Mouse (Mus musculus): ENCODE data around the gene Fcgr4. TPM values are rescaled to one million over a fixed set of nuclear protein-coding genes. Genes with fewer than 3 reads are reported as not detected.
A peak's percentile ranks its signal among the peaks of the same experiment; 100 is the strongest.

Fcgr4 gene
- polyA plus RNA-seq, 1 experiment from 2014 or later, result 4.0 TPM

GRCm38 (mm10) chr1:171017468-171018158 is 1.1 kb upstream of the Fcgr4 start:
- no peak overlapping the region for H3K4me2 ChIP-seq (replicated peaks; ENCODE audit: low read depth, low read length)
- ATAC-seq (no peak), DNase-seq (ENCODE audit: low spot score) (peak; percentile 50)
- H3K27me3 ChIP-seq (replicated peaks; ENCODE audit: insufficient read depth, low read length), result no peaks in the 10 kb centered on the region
- TF ChIP-seq CTCF (IDR thresholded peaks at IDR 0.05) (no peak), EP300 (IDR thresholded peaks at IDR 0.05) (no peak)
- WGBS, result 44% methylated on average over 6 of the region's 6 CpGs
- no peaks in the 10 kb centered on the region for H3K9me3 ChIP-seq (ENCODE audit: low read length)
- no peak overlapping the region for H3K9ac ChIP-seq (replicated peaks; ENCODE audit: low read depth)
- H3K4me3 ChIP-seq (ENCODE audit: low read depth, low read length), result no peak overlapping the region
- no peak overlapping the region for H3K27ac ChIP-seq (ENCODE audit: low read length)
- H3K4me1 ChIP-seq (ENCODE audit: insufficient read depth, low read depth, low read length), result no peaks in the 10 kb centered on the region
- no peaks in the 10 kb centered on the region for H3K36me3 ChIP-seq (ENCODE audit: insufficient read depth, low read length)

- 50% methylated on average over 7 of the region's 7 CpGs for WGBS
- no peak for DNase-seq (ENCODE audit: low spot score)
- Histone ChIP-seq H3K27ac (ENCODE audit: low read length) (no peak overlapping the region), H3K27me3 (replicated peaks; ENCODE audit: insufficient read depth, low read length) (no peaks in the 10 kb centered on the region), H3K9me3 (ENCODE audit: low read length) (no peaks in the 10 kb centered on the region), H3K36me3 (ENCODE audit: insufficient read depth, low read length) (no peaks in the 10 kb centered on the region), H3K4me2 (replicated peaks; ENCODE audit: low read depth, low read length) (no peak overlapping the region), H3K9ac (replicated peaks; ENCODE audit: low read depth) (no peak overlapping the region), H3K4me3 (ENCODE audit: low read depth, low read length) (no peak overlapping the region), H3K4me1 (ENCODE audit: insufficient read depth, low read depth, low read length) (no peaks in the 10 kb centered on the region)
- TF ChIP-seq EP300 (IDR thresholded peaks at IDR 0.05), result no peak
- TF ChIP-seq CTCF (IDR thresholded peaks at IDR 0.05), result no peak
- ATAC-seq, result no peak
These were observed 711 bp downstream of the Fcgr4 start for GRCm38 (mm10) chr1:171019311-171019950.

GRCm38 (mm10) chr1:171031752-171032151 is 13.0 kb downstream of the Fcgr4 start:
- Histone ChIP-seq H3K4me3 (ENCODE audit: low read depth, low read length) (no peak overlapping the region), H3K9me3 (ENCODE audit: low read length) (no peaks in the 10 kb centered on the region), H3K9ac (replicated peaks; ENCODE audit: low read depth) (no peak overlapping the region), H3K4me2 (replicated peaks; ENCODE audit: low read depth, low read length) (no peak overlapping the region), H3K27me3 (replicated peaks; ENCODE audit: insufficient read depth, low read length) (0 out of 2 replicates have a peak, but pooled peaks cover 6% of the 10 kb centered on the region), H3K27ac (ENCODE audit: low read length) (no peak overlapping the region), H3K4me1 (ENCODE audit: insufficient read depth, low read depth, low read length) (0 out of 2 replicates have a peak, but pooled peaks cover 2% of the 10 kb centered on the region), H3K36me3 (ENCODE audit: insufficient read depth, low read length) (no peaks in the 10 kb centered on the region)
- TF ChIP-seq CTCF (IDR thresholded peaks at IDR 0.05) (no peak), EP300 (IDR thresholded peaks at IDR 0.05) (no peak)
- ATAC-seq, result no peak
- 78% methylated on average over 3 of the region's 3 CpGs for WGBS
- DNase-seq (ENCODE audit: low spot score), result no peak

- ATAC-seq (no peak), DNase-seq (ENCODE audit: low spot score) (no peak)
- H3K27ac ChIP-seq (ENCODE audit: low read length), result no peak overlapping the region
- H3K4me1 ChIP-seq (ENCODE audit: insufficient read depth, low read depth, low read length), result 0 out of 2 replicates have a peak, but pooled peaks cover 2% of the 10 kb centered on the region
- WGBS, result 3% methylated on average over 9 of the region's 10 CpGs
- no peaks in the 10 kb centered on the region for H3K9me3 ChIP-seq (ENCODE audit: low read length)
- 0 out of 2 replicates have a peak, but pooled peaks cover 6% of the 10 kb centered on the region for H3K27me3 ChIP-seq (replicated peaks; ENCODE audit: insufficient read depth, low read length)
- H3K36me3 ChIP-seq (ENCODE audit: insufficient read depth, low read length), result no peaks in the 10 kb centered on the region
- H3K9ac ChIP-seq (replicated peaks; ENCODE audit: low read depth), result no peak overlapping the region
- TF ChIP-seq CTCF (IDR thresholded peaks at IDR 0.05) (no peak), EP300 (IDR thresholded peaks at IDR 0.05) (no peak)
- H3K4me3 ChIP-seq (ENCODE audit: low read depth, low read length), result peak overlapping the region; percentile 53
- peak overlapping the region; percentile 88 for H3K4me2 ChIP-seq (replicated peaks; ENCODE audit: low read depth, low read length)
These were observed 14.0 kb downstream of the Fcgr4 start for GRCm38 (mm10) chr1:171032691-171033090.

GRCm38 (mm10) chr1:171033196-171033595 is 14.5 kb downstream of the Fcgr4 start:
- Histone ChIP-seq H3K9me3 (ENCODE audit: low read length) (no peaks in the 10 kb centered on the region), H3K4me1 (ENCODE audit: insufficient read depth, low read depth, low read length) (0 out of 2 replicates have a peak, but pooled peaks cover 2% of the 10 kb centered on the region), H3K9ac (replicated peaks; ENCODE audit: low read depth) (0 out of 2 replicates have a peak overlapping the region, but pooled peaks have one; percentile 29), H3K27ac (ENCODE audit: low read length) (no peak overlapping the region), H3K4me2 (replicated peaks; ENCODE audit: low read depth, low read length) (peak overlapping the region; percentile 88), H3K4me3 (ENCODE audit: low read depth, low read length) (peak overlapping the region; percentile 53), H3K36me3 (ENCODE audit: insufficient read depth, low read length) (no peaks in the 10 kb centered on the region), H3K27me3 (replicated peaks; ENCODE audit: insufficient read depth, low read length) (0 out of 2 replicates have a peak, but pooled peaks cover 6% of the 10 kb centered on the region)
- TF ChIP-seq EP300 (IDR thresholded peaks at IDR 0.05), result no peak
- no peak for TF ChIP-seq CTCF (IDR thresholded peaks at IDR 0.05)
- under 1% methylated on average over 16 of the region's 16 CpGs for WGBS
- no peak for DNase-seq (ENCODE audit: low spot score)
- ATAC-seq, result no peak

GRCm38 (mm10) chr1:171033756-171034155 is 15.0 kb downstream of the Fcgr4 start:
- Histone ChIP-seq H3K9ac (replicated peaks; ENCODE audit: low read depth) (0 out of 2 replicates have a peak overlapping the region, but pooled peaks have one; percentile 29), H3K9me3 (ENCODE audit: low read length) (no peaks in the 10 kb centered on the region), H3K4me2 (replicated peaks; ENCODE audit: low read depth, low read length) (peak overlapping the region; percentile 88), H3K27ac (ENCODE audit: low read length) (no peak overlapping the region), H3K27me3 (replicated peaks; ENCODE audit: insufficient read depth, low read length) (0 out of 2 replicates have a peak, but pooled peaks cover 6% of the 10 kb centered on the region), H3K36me3 (ENCODE audit: insufficient read depth, low read length) (no peaks in the 10 kb centered on the region), H3K4me1 (ENCODE audit: insufficient read depth, low read depth, low read length) (0 out of 2 replicates have a peak, but pooled peaks cover 2% of the 10 kb centered on the region), H3K4me3 (ENCODE audit: low read depth, low read length) (peak overlapping the region; percentile 53)
- TF ChIP-seq CTCF (IDR thresholded peaks at IDR 0.05) (no peak), EP300 (IDR thresholded peaks at IDR 0.05) (no peak)
- under 1% methylated on average over 20 of the region's 20 CpGs for WGBS
- DNase-seq (ENCODE audit: low spot score) (peak; percentile 74), ATAC-seq (0 out of 2 replicates have a peak, but pooled peaks have one; percentile 23)
